Mouse (Mus musculus) left cerebral cortex, postnatal 10 days (tissue): ENCODE measurements at regions not wholly inside any gene's neighbourhood (a gene's known extent, or its start where the extent isn't known, plus 50 kb on each side); places are given as distances from the start of the nearest gene placed in this dataset.

Experiments used
- DNase-seq, 2 experiments: peaks; one replicate each; pipeline ENCODE4 v3.0.0; 2021 to 2022; ENCODE audit warnings: low spot score in 2 of 2, mixed read lengths in 1 of 2; ENCODE audit errors: extremely low spot score in 1 of 2
- intact Hi-C: fragments of 180-260 bp; cut with DNase I; formaldehyde crosslinking; loops from one replicate; pipeline ENCODE4 v1.15.1; 2025

- intact Hi-C loops = no loop called here
- DNase-seq = no peak
Observed at GRCm38 (mm10) chr10:118501571-118501970, 60.7 kb downstream of the Ifng start.

- intact Hi-C loops = no loop called here
Observed at GRCm38 (mm10) chr10:118504811-118505210, 64.0 kb downstream of the Ifng start.

DNA sequence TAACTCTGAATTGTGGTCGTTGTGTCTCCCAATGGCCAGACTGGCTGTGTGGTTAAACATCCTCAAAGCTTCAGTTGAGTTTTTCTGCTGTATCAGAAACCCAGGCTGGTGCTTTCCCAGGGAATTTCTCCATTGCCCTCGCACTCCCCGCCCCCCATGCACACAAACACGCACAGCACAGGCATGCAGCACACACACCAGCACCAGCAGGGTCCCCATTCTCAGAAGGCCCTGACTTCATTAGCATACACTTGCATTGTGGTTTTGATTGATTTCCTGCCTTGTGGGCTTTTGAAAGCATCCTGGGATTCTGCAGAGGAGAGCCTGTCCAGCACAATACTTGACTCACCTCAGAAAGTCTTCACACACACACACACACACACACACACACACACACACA is 65.3 kb downstream of the Ifng start:
- intact Hi-C loops = no loop called here
- DNase-seq = no peak

More at GRCm38 (mm10) chr10:118504811-118505210, 64.0 kb downstream of the Ifng start:
- no peak for DNase-seq

DNA sequence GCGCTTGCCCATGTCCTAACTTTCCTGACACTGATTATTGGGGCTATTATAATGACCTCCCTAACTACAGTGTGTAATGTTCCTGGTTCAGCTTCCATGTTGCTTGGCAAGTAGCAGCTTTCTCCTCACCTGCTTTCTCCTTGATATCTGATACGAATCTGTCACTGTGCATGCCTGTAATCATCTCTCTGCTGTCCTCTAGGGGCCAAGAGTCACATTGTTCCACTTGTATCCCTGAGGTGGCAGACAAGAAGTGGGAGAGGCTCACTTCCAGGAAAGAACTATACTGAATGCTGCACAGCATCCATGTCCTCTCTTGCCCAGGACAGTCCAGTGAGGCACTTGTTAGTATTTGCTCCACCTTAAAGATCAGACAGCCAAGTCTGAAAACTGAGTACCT is 66.8 kb downstream of the Ifng start:
- intact Hi-C loops = no loop called here
- peak in 1 of 2 experiments; percentile 16 for DNase-seq

GRCm38 (mm10) chr10:118516839-118517238 is 76.0 kb downstream of the Ifng start:
- intact Hi-C loops = no loop called here
- DNase-seq = no peak

DNA sequence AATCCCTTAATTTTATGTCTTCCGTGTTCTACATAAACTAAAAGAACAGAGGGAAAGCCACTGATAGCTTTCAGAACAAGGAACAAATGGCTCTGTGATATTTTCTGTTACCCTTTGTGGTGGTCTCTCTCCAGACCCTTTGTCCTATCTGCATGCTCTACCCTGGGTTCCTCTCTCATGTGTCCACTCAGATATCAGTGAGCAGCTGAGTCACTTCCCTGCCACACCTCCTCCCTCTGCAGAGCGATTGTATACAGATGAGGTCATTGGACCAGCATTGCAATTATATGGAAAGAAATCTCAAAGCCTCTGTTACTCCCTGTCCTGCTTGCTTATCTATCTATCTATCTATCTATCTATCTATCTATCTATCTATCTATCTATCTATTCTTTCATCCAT is 77.1 kb downstream of the Ifng start:
- no peak for DNase-seq

DNA sequence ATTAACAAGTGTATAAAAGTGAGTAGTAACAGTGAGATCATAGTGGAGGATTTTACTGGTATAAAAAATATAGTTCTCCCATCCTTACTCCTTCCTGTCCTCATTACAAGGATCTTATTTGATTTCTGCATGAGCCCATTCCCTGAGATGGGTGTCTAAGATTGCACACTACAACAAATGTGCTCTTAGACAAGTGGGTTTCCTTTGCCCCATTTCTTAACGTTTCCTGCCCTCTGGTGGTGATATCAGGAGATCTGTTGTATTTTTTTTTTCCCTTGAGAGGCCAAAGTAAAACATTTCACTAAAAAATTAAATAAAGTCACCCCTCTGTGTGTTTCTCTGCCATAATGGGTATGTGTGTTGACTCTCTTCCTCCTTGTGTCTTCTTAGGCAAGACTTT is 105.1 kb downstream of the Ifng start:
- intact Hi-C loops = loop anchor here (5.0 to 10.0 kb wide), 2 partner anchors 101 to 389 kb away; partner anchors contain the start of gene Ifng
- peak in 1 of 2 experiments; percentile 32 for DNase-seq

More for the DNA sequence above, 77.1 kb downstream of the Ifng start:
- intact Hi-C loops = no loop called here

DNA sequence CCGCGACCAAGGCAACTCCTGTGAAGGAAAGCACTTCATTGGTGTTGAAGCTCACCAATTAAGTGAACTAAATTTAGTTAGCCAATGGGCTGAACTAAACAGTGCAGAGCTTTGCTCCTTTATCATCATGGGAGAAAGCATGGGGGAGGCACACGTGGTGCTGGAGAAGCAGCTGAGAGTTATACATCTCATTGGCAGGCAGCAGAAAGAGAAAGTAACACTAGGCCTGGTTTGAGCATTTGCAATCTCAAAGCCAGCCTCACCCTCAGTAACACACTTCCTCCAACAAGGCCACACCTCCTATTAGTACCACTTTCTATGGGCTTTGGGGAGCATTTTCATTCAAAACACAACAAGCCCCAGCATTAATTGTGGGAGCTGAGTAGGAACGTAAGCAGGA is 109.4 kb downstream of the Ifng start:
- no peak for DNase-seq
- intact Hi-C loops = no loop called here

DNA sequence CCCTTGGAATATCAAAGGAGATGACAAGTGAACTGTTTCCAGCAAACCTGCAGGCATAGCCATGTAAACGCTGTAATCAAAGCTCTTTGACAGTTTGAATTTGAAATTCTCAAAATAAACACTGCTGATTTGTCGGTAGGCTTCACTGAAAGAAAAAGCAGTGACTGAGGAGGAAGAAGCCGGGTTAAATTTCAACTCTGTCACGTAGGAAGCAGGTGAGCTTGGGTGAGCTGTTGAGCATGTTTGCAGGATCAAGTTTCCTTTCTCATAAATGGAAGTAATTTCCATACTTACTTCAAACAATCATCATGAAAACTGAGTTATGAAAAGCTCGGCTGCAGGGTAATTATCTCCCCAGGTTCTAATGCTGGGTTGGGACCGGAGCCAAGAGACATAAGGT is 118.0 kb downstream of the Ifng start:
- no peak for DNase-seq
- intact Hi-C loops = no loop called here

- DNase-seq = no peak
- intact Hi-C loops = no loop called here
Observed at GRCm38 (mm10) chr10:118564041-118564440, 123.2 kb downstream of the Ifng start.

DNA sequence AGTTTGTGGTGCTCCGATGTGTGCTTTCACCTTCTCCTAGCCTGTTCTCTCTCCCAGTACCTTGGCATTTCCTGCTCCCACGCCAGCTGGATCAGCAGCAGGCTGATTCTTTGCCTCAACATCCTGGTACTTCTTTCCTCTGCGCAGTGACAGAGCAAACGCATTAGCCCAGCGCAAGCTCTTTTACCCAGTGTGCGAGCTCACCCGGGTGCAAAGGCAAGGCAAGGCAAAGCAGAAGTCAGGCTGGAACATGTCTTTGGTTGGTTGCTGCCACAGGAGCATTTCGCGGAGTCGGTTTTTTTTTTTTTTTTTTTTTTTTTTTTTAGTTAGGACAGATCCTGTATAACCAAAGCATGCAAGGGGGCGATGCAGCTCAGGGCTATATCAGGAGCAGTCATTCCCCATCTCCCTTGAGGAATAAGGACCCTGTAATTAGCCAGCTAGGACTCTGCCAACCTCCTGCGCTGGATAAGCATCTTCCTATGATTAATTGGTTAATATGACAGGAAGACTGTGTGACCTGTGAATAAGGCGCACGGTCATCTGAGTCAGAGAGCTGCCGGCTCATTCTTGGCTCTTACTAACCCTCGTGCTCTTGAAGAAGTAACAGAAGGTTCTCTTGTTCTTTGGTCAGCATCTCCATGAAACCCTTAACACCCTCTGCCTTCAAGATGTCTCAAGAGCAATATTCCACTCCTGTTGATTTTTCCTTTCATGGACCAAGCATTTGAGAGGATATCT is 123.9 kb downstream of the Ifng start:
- intact Hi-C loops = no loop called here
- peak in 1 of 2 experiments; percentile 20 for DNase-seq

DNA sequence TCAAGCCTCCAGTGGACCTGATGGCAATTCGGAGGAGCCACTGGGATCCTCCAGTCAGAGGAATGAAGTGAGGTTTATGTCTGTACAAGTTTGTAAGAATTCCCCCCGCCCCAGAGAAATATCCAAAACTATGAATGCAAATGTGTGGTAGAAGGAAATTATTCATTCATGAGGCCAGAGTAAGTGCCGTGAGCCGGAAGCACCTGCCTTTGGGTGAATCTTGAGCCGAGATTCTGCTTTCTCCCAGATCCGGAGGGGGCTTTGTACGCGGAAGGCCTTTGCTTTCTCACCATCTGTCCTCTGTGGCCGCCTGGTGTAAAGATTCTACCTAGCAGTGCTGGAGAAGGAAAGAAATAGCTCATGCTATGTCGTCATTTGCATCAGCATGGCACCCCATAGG is 127.8 kb downstream of the Ifng start:
- no peak for DNase-seq
- intact Hi-C loops = no loop called here

DNA sequence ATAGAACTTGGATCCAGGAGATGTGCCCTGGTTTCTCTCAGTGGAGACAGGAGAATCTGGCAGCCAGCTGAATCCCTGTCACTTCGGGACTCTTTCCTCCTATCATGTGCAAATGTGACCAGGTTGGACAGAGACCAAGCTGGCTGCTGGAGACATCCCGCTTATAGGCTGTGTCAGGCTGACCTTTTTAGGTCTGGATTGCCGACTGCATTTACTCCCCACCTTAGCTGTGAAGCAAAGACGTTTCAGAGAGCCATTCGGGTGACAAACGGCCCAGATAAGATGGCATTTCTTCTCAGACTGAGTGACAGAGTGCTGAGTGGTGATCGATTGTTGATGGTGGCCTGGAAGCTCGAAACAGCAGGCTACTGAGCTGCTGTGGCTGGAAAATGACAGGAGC is 128.6 kb downstream of the Ifng start:
- intact Hi-C loops = no loop called here
- no peak for DNase-seq

DNA sequence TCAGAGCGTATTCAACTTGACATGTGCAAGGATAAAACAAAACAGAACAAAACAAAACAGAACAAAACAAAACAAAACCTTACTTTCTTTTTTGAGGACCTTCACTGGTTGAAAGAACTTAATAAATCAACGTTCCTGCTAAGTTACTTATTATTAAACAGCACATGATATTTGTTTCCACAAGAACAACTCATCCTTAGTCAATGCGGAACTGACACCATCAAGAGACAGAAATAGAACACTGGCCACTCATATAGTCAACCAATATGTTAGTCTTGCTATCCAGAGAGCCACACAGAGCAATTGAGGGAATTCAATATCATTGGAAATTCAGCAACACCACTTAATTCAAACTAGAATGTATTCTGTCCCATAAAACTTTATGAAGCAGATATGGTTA is 132.4 kb downstream of the Ifng start:
- intact Hi-C loops = no loop called here
- DNase-seq = no peak

DNA sequence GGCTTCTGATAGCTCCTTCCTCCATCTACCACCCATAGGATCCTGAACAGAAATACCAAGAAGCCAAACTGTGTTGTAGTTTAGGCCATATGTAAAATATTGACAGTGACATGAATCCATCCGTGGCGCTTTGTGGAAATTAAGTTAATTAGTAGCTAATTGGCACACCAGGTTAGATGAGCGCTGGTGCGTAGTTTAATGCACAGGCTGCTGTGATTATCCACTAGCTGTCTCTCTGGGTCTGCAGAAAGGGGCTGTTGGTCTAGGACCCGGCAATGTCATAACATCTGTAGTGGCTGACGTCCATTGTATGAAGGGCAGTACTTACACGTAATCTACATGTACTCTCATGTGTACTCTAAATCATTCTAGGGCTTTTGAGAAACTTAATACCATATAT is 134.7 kb downstream of the Ifng start:
- intact Hi-C loops = no loop called here
- no peak for DNase-seq

DNA sequence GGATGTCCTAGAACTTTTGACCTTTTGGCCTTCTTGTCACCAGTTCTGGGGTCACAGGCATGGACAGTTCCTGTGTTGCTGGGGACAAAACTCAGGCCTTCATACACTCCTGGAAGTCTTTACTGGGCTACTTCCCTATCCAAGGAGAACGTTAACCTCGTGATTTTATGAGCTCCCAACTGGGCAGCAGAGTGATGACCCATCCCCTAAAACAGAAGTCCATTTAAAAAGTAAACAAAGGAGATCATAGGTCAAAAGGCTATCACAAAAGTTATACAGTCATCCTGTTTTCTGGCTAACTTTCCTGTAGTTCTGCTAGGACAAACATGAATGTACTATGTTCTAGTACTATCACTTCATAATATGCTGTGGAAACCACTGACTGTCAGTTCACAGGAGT is 140.5 kb downstream of the Ifng start:
- intact Hi-C loops = no loop called here
- DNase-seq = no peak

GRCm38 (mm10) chr10:118585821-118586220 is 145.0 kb downstream of the Ifng start:
- intact Hi-C loops = no loop called here
- DNase-seq = no peak

DNA sequence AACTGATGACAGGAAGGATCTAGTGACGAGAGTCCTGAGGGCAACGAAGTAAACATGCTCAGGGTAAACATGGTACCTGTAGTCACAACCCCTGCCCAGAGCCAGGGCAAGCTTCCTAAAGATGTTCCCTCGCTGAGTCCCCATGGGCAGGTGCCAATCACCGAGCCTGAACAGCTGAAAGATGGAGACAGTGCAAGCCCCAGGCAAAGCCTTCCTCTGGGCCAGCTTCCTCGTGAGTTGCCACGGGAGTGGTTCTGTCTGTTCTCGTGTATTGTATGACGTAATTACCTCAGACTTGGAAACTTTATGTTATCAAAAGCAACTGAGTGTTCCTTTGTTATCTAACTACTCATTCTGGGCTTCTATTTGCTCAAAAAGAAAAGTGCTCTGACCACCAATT is 147.4 kb downstream of the Ifng start:
- intact Hi-C loops = no loop called here
- DNase-seq = no peak

- intact Hi-C loops = loop anchor here (2.0 to 5.0 kb wide), 2 partner anchors 274 to 486 kb away; no protein-coding TSS in a partner anchor
- peak; percentile 77 for DNase-seq
Observed at GRCm38 (mm10) chr10:118592648-118593368, 152.0 kb downstream of the Ifng start.

- no peak for DNase-seq
- intact Hi-C loops = no loop called here
Observed at GRCm38 (mm10) chr10:118596206-118596605, 155.4 kb downstream of the Ifng start.
